Mouse (Mus musculus) liver, embryonic 14.5 days (tissue): ENCODE measurements around the gene Baiap2l1. TPM values are rescaled to one million over a fixed set of nuclear protein-coding genes. Genes with fewer than 3 reads are reported as not detected.

Experiments used
- ATAC-seq: fragments of 200-750 bp; cut with Nextera tagmentation; 2 replicates; pipeline ENCODE4 v1.8.0; 2017; ENCODE audit warnings: moderate number of reproducible peaks, mild to moderate bottlenecking, moderate library complexity; ENCODE audit not compliant: insufficient read depth
- DNase-seq, 3 experiments: peaks; one replicate each; pipeline ENCODE4 v3.0.0-alpha.2; 2012 to 2013; ENCODE audit warnings: low read depth in 3 of 3, low spot score in 3 of 3
- H3K27ac ChIP-seq: fragments of 300-500 bp; sonication (generic); 2 replicates; pipeline ENCODE4 v1.5.1; 2014; ENCODE audit warnings: moderate library complexity, mild to moderate bottlenecking, control low read depth, inconsistent platforms
- H3K27me3 ChIP-seq: fragments of 300-500 bp; sonication (generic); 2 replicates; pipeline ENCODE4 v1.6.1; 2014; ENCODE audit warnings: mild to moderate bottlenecking, low read length, moderate library complexity; ENCODE audit not compliant: control insufficient read depth, insufficient read depth
- H3K36me3 ChIP-seq: fragments of 300-500 bp; sonication (generic); replicated peaks from 2 replicates; pipeline ENCODE4 v1.6.1; 2014; ENCODE audit warnings: low read depth; ENCODE audit not compliant: control insufficient read depth, insufficient read depth
- H3K4me1 ChIP-seq, 2 experiments: fragments of 200-500 bp in 1 of 2; fragments of 300-500 bp in 1 of 2; sonication (generic) in 1 of 2; replicated peaks; 2 replicates each; pipeline ENCODE4 v1.6.1; 2012 to 2014; ENCODE audit warnings: antibody characterized with exemption in 1 of 2, inconsistent platforms in 1 of 2, low read length in 1 of 2; ENCODE audit not compliant: control insufficient read depth in 2 of 2, insufficient read depth in 2 of 2
- H3K4me2 ChIP-seq: fragments of 300-500 bp; sonication (generic); 2 replicates; pipeline ENCODE4 v1.6.1; 2014; ENCODE audit warnings: low read depth, mild to moderate bottlenecking, control low read depth, moderate library complexity
- H3K4me3 ChIP-seq, 2 experiments: fragments of 200-500 bp in 1 of 2; fragments of 300-500 bp in 1 of 2; sonication (generic) in 1 of 2; 2 replicates each; pipeline ENCODE4 v1.5.1; 2012 to 2014; ENCODE audit warnings: low read depth in 2 of 2, low read length in 2 of 2, mild to moderate bottlenecking in 2 of 2, control low read depth in 1 of 2, inconsistent platforms in 1 of 2, moderate library complexity in 1 of 2; ENCODE audit not compliant: insufficient read depth in 1 of 2
- H3K9ac ChIP-seq: fragments of 300-500 bp; sonication (generic); replicated peaks from 2 replicates; pipeline ENCODE4 v1.6.1; 2014; ENCODE audit warnings: mild to moderate bottlenecking, control low read depth, moderate library complexity
- H3K9me3 ChIP-seq: fragments of 300-500 bp; sonication (generic); 2 replicates; pipeline ENCODE4 v1.6.1; 2016; ENCODE audit warnings: low read length, mixed read lengths; ENCODE audit not compliant: control insufficient read depth
- CTCF ChIP-seq: IDR thresholded peaks from 2 replicates; pipeline ENCODE4 v1.5.1; 2016; ENCODE audit warnings: antibody characterized with exemption, low read depth, control low read depth
- EP300 ChIP-seq: IDR thresholded peaks from 2 replicates; pipeline ENCODE4 v1.6.1; 2016; ENCODE audit warnings: antibody characterized with exemption, low read depth
- WGBS: fragments of 180-500 bp; shearing (Covaris S2); extraction: QIAGEN DNeasy Blood & Tissue Kit; methylation state at CpG from one replicate; pipeline ENCODE4 v1.1.7; 2014; ENCODE audit not compliant: insufficient replicate concordance; 5-methylcytosine and 5-hydroxymethylcytosine counted together
- polyA plus RNA-seq, 2 experiments: library from polyadenylated mRNA; depleted of rRNA in 1 of 2; stranded (reverse) in 1 of 2; unstranded in 1 of 2; fragments of >200 nt; fragmentation: Nextera tagmentation in 1 of 2; extraction: Ambion mirVana in 1 of 2; gene quantifications; 2 replicates each; pipeline versions ENCODE4 v1.2.1 to v1.2.3; 2012 to 2014

Gene Baiap2l1
- polyA plus RNA-seq, 2 experiments = 2.4 to 3.8 TPM

- Histone ChIP-seq H3K4me3 (no peak overlapping the region), H3K9me3 (no peaks in the 10 kb centered on the region), H3K36me3 (no peaks in the 10 kb centered on the region), H3K9ac (no peak overlapping the region), H3K27me3 (no peaks in the 10 kb centered on the region), H3K4me1 (peaks cover 0 to 7% of the 10 kb centered on the region in 2 experiments; a peak in 3 of 4 replicates), H3K4me2 (no peak overlapping the region), H3K27ac (no peak overlapping the region)
- 49% methylated on average over 6 of the region's 6 CpGs for WGBS
- DNase-seq (no peak), ATAC-seq (no peak)
- TF ChIP-seq EP300 (no peak), CTCF (no peak)
Measured at GRCm38 (mm10) chr5:144318286-144318685, 39.6 kb downstream of the Baiap2l1 start.

GRCm38 (mm10) chr5:144317426-144317825, 40.5 kb downstream of the Baiap2l1 start:
- H3K4me2 ChIP-seq = no peak overlapping the region
- H3K4me3 ChIP-seq = no peak overlapping the region
- no peak overlapping the region for H3K9ac ChIP-seq
- no peaks in the 10 kb centered on the region for H3K36me3 ChIP-seq
- WGBS = 68% methylated on average over 8 of the region's 8 CpGs
- H3K27ac ChIP-seq = no peak overlapping the region
- H3K27me3 ChIP-seq = no peaks in the 10 kb centered on the region
- DNase-seq = no peak
- TF ChIP-seq EP300 (no peak), CTCF (no peak)
- H3K4me1 ChIP-seq = peaks cover 0 to 7% of the 10 kb centered on the region in 2 experiments; a peak in 3 of 4 replicates
- ATAC-seq = no peak
- H3K9me3 ChIP-seq = no peaks in the 10 kb centered on the region

- ATAC-seq = no peak
- 48% methylated on average over 3 of the region's 3 CpGs for WGBS
- H3K4me1 ChIP-seq = peaks cover 0 to 5% of the 10 kb centered on the region in 2 experiments; a peak in 3 of 4 replicates
Measured at GRCm38 (mm10) chr5:144316442-144316841, 41.5 kb downstream of the Baiap2l1 start.

GRCm38 (mm10) chr5:144314731-144315494, 43.0 kb downstream of the Baiap2l1 start:
- H3K27ac ChIP-seq = no peak overlapping the region
- WGBS = 61% methylated on average over 12 of the region's 12 CpGs
- no peak overlapping the region for H3K4me3 ChIP-seq
- TF ChIP-seq CTCF = no peak
- no peak for TF ChIP-seq EP300
- peaks cover 0 to 5% of the 10 kb centered on the region in 2 experiments; a peak in 3 of 4 replicates for H3K4me1 ChIP-seq
- H3K9me3 ChIP-seq = no peaks in the 10 kb centered on the region
- H3K9ac ChIP-seq = no peak overlapping the region
- no peak for ATAC-seq
- DNase-seq = no peak
- no peak overlapping the region for H3K4me2 ChIP-seq
- no peaks in the 10 kb centered on the region for H3K36me3 ChIP-seq
- no peaks in the 10 kb centered on the region for H3K27me3 ChIP-seq

More at GRCm38 (mm10) chr5:144316442-144316841, 41.5 kb downstream of the Baiap2l1 start:
- Histone ChIP-seq H3K4me2 (no peak overlapping the region), H3K36me3 (no peaks in the 10 kb centered on the region), H3K27me3 (no peaks in the 10 kb centered on the region), H3K9me3 (no peaks in the 10 kb centered on the region), H3K27ac (no peak overlapping the region), H3K9ac (no peak overlapping the region), H3K4me3 (no peak overlapping the region)
- no peak for DNase-seq
- TF ChIP-seq EP300 (no peak), CTCF (no peak)

GRCm38 (mm10) chr5:144313335-144313734, 44.6 kb downstream of the Baiap2l1 start:
- Histone ChIP-seq H3K9me3 (no peaks in the 10 kb centered on the region), H3K36me3 (no peaks in the 10 kb centered on the region), H3K27ac (no peak overlapping the region), H3K4me1 (peaks cover 0 to 5% of the 10 kb centered on the region in 2 experiments; a peak in 3 of 4 replicates), H3K4me2 (no peak overlapping the region), H3K4me3 (no peak overlapping the region), H3K27me3 (no peaks in the 10 kb centered on the region), H3K9ac (no peak overlapping the region)
- ATAC-seq = no peak
- DNase-seq = peak; percentile 5 to 19 (median 6)
- WGBS = 9% methylated on average over 5 of the region's 5 CpGs
- TF ChIP-seq EP300 (no peak), CTCF (no peak)
